Mouse (Mus musculus): ENCODE measurements around the gene Yy1. TPM values are rescaled to one million over a fixed set of nuclear protein-coding genes. Genes with fewer than 3 reads are reported as not detected.

Gene Yy1
- polyA plus RNA-seq, 1 experiment from 2014 or later, result 26.3 TPM

- ATAC-seq (ENCODE audit: insufficient read depth) (no peak), DNase-seq (peak; percentile 58)
- no peak overlapping the region for H3K4me2 ChIP-seq
- 35% methylated on average over 4 of the region's 4 CpGs for WGBS
- H3K9me3 ChIP-seq (ENCODE audit: low read depth, low read length), result no peaks in the 10 kb centered on the region
- H3K27ac ChIP-seq (ENCODE audit: low read depth), result peak overlapping the region; percentile 43; the same call in 1 of the 2 replicates
- H3K36me3 ChIP-seq (ENCODE audit: insufficient read depth), result no peaks in the 10 kb centered on the region
- peaks cover 2% of the 10 kb centered on the region; the same call in 1 of the 2 replicates for H3K4me1 ChIP-seq (ENCODE audit: insufficient read depth)
- H3K9ac ChIP-seq, result no peak overlapping the region
- no peak overlapping the region for H3K4me3 ChIP-seq (ENCODE audit: low read depth, low read length)
- no peaks in the 10 kb centered on the region for H3K27me3 ChIP-seq (ENCODE audit: insufficient read depth, low read length)
- no peak for TF ChIP-seq CTCF (IDR thresholded peaks at IDR 0.05; ENCODE audit: low read depth)
Observed at GRCm38 (mm10) chr12:108761209-108761608, 31.6 kb upstream of the Yy1 start.

DNA sequence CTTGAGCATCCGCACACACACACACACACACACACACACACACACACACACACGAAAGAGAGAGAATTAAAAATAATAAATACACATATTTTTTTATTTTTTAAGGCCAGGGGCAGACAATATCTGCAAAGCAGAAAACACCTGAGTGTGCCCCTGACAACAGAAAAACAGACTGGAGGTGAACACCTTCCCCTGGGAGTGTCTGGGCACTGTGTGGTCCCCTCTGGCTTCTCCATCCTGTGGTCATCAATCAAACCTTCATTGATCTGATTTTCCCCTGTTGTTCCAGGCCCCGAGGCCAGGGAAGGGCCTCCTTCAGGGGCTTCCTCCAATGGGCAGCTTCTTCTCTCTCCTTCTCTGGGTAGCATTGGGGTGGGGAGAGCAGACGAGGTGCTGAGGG lies 31.1 kb upstream of the Yy1 start:
- no peak for DNase-seq
- no peak for ATAC-seq (ENCODE audit: insufficient read depth)
- Histone ChIP-seq H3K4me2 (no peak overlapping the region), H3K27me3 (ENCODE audit: insufficient read depth, low read length) (no peaks in the 10 kb centered on the region), H3K9me3 (ENCODE audit: low read depth, low read length) (no peaks in the 10 kb centered on the region), H3K4me3 (ENCODE audit: low read depth, low read length) (no peak overlapping the region), H3K9ac (no peak overlapping the region), H3K27ac (ENCODE audit: low read depth) (no peak overlapping the region), H3K36me3 (ENCODE audit: insufficient read depth) (no peaks in the 10 kb centered on the region), H3K4me1 (ENCODE audit: insufficient read depth) (peaks cover 6% of the 10 kb centered on the region; the same call in 1 of the 2 replicates)
- 51% methylated on average over 4 of the region's 4 CpGs for whole genome bisulfite sequencing
- TF ChIP-seq CTCF (IDR thresholded peaks at IDR 0.05; ENCODE audit: low read depth), result no peak

DNA sequence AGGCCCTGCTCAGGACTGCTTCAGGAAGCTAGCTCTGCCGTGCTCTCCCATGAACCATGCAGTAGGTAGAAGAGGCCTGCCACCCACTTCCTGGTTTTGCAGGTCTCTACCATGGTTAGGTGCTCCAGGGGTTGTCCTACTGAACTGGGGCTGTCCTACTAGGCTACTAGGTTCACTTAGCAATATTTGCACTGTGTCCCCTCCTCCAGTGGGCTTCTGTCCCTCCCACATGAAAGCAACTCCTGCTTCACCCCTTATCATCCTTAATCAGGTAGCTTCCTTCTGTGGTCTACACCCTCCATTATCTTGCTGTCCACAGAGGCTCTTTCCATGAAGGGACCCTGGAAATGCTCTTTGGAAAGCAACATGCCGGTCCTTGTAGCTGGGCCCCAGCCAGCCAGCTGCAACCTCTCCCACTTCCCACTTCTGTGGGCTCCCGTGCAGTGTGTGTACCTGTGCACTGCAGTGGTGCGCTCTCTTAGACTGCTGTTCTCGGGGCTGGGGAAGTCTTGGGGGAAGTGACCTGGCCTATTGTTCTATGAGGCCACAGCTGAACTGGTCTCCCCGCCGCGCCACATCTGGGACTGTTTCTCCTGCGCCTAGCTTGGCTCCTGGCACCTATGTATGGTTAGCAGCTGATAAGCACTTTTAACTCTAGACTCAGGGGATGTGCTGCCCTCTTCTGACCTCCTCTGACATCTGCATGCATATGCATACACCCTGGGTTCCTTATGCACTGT lies 29.5 kb upstream of the Yy1 start:
- no peak overlapping the region for H3K9ac ChIP-seq
- ATAC-seq (ENCODE audit: insufficient read depth), result no peak
- no peak overlapping the region for H3K27ac ChIP-seq (ENCODE audit: low read depth)
- H3K9me3 ChIP-seq (ENCODE audit: low read depth, low read length), result no peaks in the 10 kb centered on the region
- peak; percentile 42 for TF ChIP-seq CTCF (IDR thresholded peaks at IDR 0.05; ENCODE audit: low read depth)
- no peak overlapping the region for H3K4me2 ChIP-seq
- H3K4me1 ChIP-seq (ENCODE audit: insufficient read depth), result peaks cover 6% of the 10 kb centered on the region; the same call in 1 of the 2 replicates
- no peaks in the 10 kb centered on the region for H3K27me3 ChIP-seq (ENCODE audit: insufficient read depth, low read length)
- WGBS, result 54% methylated on average over 9 of the region's 9 CpGs
- peak; percentile 43 for DNase-seq
- H3K36me3 ChIP-seq (ENCODE audit: insufficient read depth), result no peaks in the 10 kb centered on the region
- H3K4me3 ChIP-seq (ENCODE audit: low read depth, low read length), result no peak overlapping the region

- WGBS, result 74% methylated on average over 22 of the region's 22 CpGs
- no peak for TF ChIP-seq CTCF (IDR thresholded peaks at IDR 0.05; ENCODE audit: low read depth)
Observed at GRCm38 (mm10) chr12:108764917-108765678, 27.7 kb upstream of the Yy1 start.

DNA sequence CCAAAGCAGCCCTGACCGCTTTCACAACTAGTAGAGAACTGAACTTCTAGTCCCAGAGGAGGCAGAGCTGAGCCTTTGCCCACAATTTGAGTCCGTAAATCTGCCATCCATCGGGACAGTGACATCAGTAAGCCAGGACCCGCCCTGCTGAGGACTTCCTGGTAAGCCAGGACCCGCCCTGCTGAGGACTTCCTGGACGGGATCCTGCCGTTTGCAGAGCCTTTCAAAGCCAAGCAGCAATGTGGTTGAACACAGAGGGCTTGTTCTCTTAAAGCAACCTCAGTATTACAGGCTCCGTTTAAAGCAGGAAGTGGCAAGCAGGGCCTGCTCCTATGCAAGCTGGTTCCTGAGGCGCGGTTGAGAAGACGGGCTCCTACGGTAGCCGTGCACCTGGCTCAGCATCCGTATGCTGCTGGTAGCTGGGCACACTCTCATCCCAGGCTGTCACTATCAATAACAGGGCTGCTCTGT lies 27.0 kb upstream of the Yy1 start:
- peak; percentile 75 for DNase-seq
- H3K9ac ChIP-seq, result peak overlapping the region; percentile 48
- H3K4me1 ChIP-seq (ENCODE audit: insufficient read depth), result peaks cover 6% of the 10 kb centered on the region; the same call in 1 of the 2 replicates
- no peaks in the 10 kb centered on the region for H3K36me3 ChIP-seq (ENCODE audit: insufficient read depth)
- no peaks in the 10 kb centered on the region for H3K9me3 ChIP-seq (ENCODE audit: low read depth, low read length)
- H3K4me2 ChIP-seq, result peak overlapping the region; percentile 64
- peak overlapping the region; percentile 30 for H3K4me3 ChIP-seq (ENCODE audit: low read depth, low read length)
- ATAC-seq (ENCODE audit: insufficient read depth), result peak; percentile 45; the same call in 1 of the 2 replicates
- no peaks in the 10 kb centered on the region for H3K27me3 ChIP-seq (ENCODE audit: insufficient read depth, low read length)
- WGBS, result 22% methylated on average over 14 of the region's 14 CpGs
- H3K27ac ChIP-seq (ENCODE audit: low read depth), result peak overlapping the region; percentile 79
- no peak for TF ChIP-seq CTCF (IDR thresholded peaks at IDR 0.05; ENCODE audit: low read depth)

More at GRCm38 (mm10) chr12:108764917-108765678, 27.7 kb upstream of the Yy1 start:
- Histone ChIP-seq H3K9me3 (ENCODE audit: low read depth, low read length) (no peaks in the 10 kb centered on the region), H3K4me2 (peak overlapping the region; percentile 64), H3K9ac (peak overlapping the region; percentile 48), H3K4me3 (ENCODE audit: low read depth, low read length) (peak overlapping the region; percentile 30), H3K27me3 (ENCODE audit: insufficient read depth, low read length) (no peaks in the 10 kb centered on the region), H3K27ac (ENCODE audit: low read depth) (peak overlapping the region; percentile 79; the same call in 1 of the 2 replicates), H3K36me3 (ENCODE audit: insufficient read depth) (no peaks in the 10 kb centered on the region), H3K4me1 (ENCODE audit: insufficient read depth) (peaks cover 6% of the 10 kb centered on the region; the same call in 1 of the 2 replicates)
- ATAC-seq (ENCODE audit: insufficient read depth) (no peak), DNase-seq (peak; percentile 6)

DNA sequence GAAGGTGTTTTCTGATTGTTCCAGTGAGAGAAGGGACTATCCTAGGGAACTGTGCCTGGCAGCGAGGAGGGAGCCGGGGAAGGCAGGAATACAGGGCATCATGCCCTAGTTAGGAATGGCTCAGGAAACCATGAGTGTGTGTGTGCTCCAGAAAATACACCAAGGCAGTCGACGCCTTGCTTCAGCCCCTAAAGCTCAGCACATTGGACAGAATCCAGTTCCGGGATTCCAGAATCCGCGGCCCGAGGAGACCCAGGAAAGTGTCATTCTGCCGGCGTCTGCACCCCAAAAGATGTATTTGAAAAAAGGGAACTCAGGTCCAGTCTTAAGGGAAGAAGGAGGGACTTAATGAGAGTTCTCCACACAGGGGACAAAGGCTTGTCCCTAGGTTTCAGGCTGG lies 26.5 kb upstream of the Yy1 start:
- DNase-seq (peak; percentile 45), ATAC-seq (ENCODE audit: insufficient read depth) (no peak)
- H3K36me3 ChIP-seq (ENCODE audit: insufficient read depth), result no peaks in the 10 kb centered on the region
- no peaks in the 10 kb centered on the region for H3K9me3 ChIP-seq (ENCODE audit: low read depth, low read length)
- H3K9ac ChIP-seq, result peak overlapping the region; percentile 48
- H3K27me3 ChIP-seq (ENCODE audit: insufficient read depth, low read length), result no peaks in the 10 kb centered on the region
- peaks cover 6% of the 10 kb centered on the region; the same call in 1 of the 2 replicates for H3K4me1 ChIP-seq (ENCODE audit: insufficient read depth)
- H3K4me2 ChIP-seq, result peak overlapping the region; percentile 64
- peak overlapping the region; percentile 79 for H3K27ac ChIP-seq (ENCODE audit: low read depth)
- H3K4me3 ChIP-seq (ENCODE audit: low read depth, low read length), result peak overlapping the region; percentile 30
- WGBS, result 50% methylated on average over 10 of the region's 10 CpGs
- TF ChIP-seq CTCF (IDR thresholded peaks at IDR 0.05; ENCODE audit: low read depth), result no peak

DNA sequence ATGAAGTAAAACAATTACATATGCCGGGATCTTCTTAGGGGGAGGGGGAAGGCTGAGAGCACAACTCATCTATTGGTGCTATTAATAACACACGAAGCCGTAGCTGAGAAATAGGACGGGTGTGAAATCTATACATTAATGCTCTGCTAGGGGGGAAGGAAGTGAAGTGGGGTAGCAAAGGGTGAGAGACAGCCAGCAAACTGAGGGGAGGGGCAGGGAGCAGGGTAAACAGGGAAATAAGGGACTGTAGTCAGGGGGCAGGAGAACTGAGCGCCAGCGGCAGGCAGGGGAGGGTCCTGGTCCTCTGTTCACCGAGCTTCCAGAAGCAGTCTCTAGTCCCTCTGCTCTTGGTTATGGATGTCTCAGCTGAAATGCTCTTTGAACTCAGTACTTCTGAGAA lies 25.9 kb upstream of the Yy1 start:
- no peak overlapping the region for H3K9ac ChIP-seq
- DNase-seq (no peak), ATAC-seq (ENCODE audit: insufficient read depth) (no peak)
- H3K27ac ChIP-seq (ENCODE audit: low read depth), result no peak overlapping the region
- TF ChIP-seq CTCF (IDR thresholded peaks at IDR 0.05; ENCODE audit: low read depth), result no peak
- H3K27me3 ChIP-seq (ENCODE audit: insufficient read depth, low read length), result no peaks in the 10 kb centered on the region
- H3K4me2 ChIP-seq, result peak overlapping the region; percentile 64; the same call in 1 of the 2 replicates
- WGBS, result 37% methylated on average over 7 of the region's 7 CpGs
- H3K9me3 ChIP-seq (ENCODE audit: low read depth, low read length), result no peaks in the 10 kb centered on the region
- H3K36me3 ChIP-seq (ENCODE audit: insufficient read depth), result no peaks in the 10 kb centered on the region
- no peak overlapping the region for H3K4me3 ChIP-seq (ENCODE audit: low read depth, low read length)
- H3K4me1 ChIP-seq (ENCODE audit: insufficient read depth), result peaks cover 6% of the 10 kb centered on the region; the same call in 1 of the 2 replicates

Data from lung, embryonic 14.5 days (tissue).